Mouse (Mus musculus): ENCODE data around the gene Tmem151b. TPM values are rescaled to one million over a fixed set of nuclear protein-coding genes. Genes with fewer than 3 reads are reported as not detected.
A peak's percentile ranks its signal among the peaks of the same experiment; 100 is the strongest.

Tmem151b gene
- polyA plus RNA-seq, 1 experiment from 2014 or later: 1.6 TPM

GRCm38 (mm10) chr17:45573780-45574123, 24.3 kb upstream of the Tmem151b start:
- WGBS: 0% methylated on average over 18 of the region's 18 CpGs
- H3K27ac ChIP-seq (ENCODE audit: poor library complexity, severe bottlenecking): peak overlapping the region; percentile 98
- no peaks in the 10 kb centered on the region for H3K9me3 ChIP-seq (replicated peaks)
- ATAC-seq (ENCODE audit: insufficient number of reproducible peaks, low FRiP score): peak; percentile 79
- H3K27me3 ChIP-seq (replicated peaks): no peaks in the 10 kb centered on the region
- H3K4me3 ChIP-seq: peak overlapping the region; percentile 97
- peaks cover 52% of the 10 kb centered on the region for H3K4me1 ChIP-seq (replicated peaks)
- H3K9ac ChIP-seq: peak overlapping the region; percentile 100
- peaks cover 30% of the 10 kb centered on the region for H3K36me3 ChIP-seq
- H3K4me2 ChIP-seq: peak overlapping the region; percentile 75

GRCm38 (mm10) chr17:45573087-45573779, 23.8 kb upstream of the Tmem151b start, which contains the start of gene Hsp90ab1:
Gene Hsp90ab1, minus strand, starts transcription at chr17:45573271.
- WGBS: under 1% methylated on average over 41 of the region's 41 CpGs
- Histone ChIP-seq H3K9ac (peak within 1 kb of the TSS; percentile 100), H3K9me3 (replicated peaks) (no peaks in the 10 kb centered on the region), H3K27me3 (replicated peaks) (no peaks in the 10 kb centered on the region), H3K4me3 (peak within 1 kb of the TSS; percentile 97), H3K27ac (ENCODE audit: poor library complexity, severe bottlenecking) (peak within 1 kb of the TSS; percentile 98), H3K36me3 (peaks cover 36% of the 10 kb centered on the region), H3K4me1 (replicated peaks) (peaks cover 51% of the 10 kb centered on the region), H3K4me2 (peak within 1 kb of the TSS; percentile 75)
- peak; percentile 89 for ATAC-seq (ENCODE audit: insufficient number of reproducible peaks, low FRiP score)

- H3K27ac ChIP-seq (ENCODE audit: poor library complexity, severe bottlenecking): peak overlapping the region; percentile 98
- H3K4me2 ChIP-seq: peak overlapping the region; percentile 75
- no peaks in the 10 kb centered on the region for H3K27me3 ChIP-seq (replicated peaks)
- ATAC-seq (ENCODE audit: insufficient number of reproducible peaks, low FRiP score): peak; percentile 76
- peaks cover 44% of the 10 kb centered on the region for H3K36me3 ChIP-seq
- under 1% methylated on average over 57 of the region's 57 CpGs for whole genome bisulfite sequencing
- no peaks in the 10 kb centered on the region for H3K9me3 ChIP-seq (replicated peaks)
- H3K4me1 ChIP-seq (replicated peaks): peaks cover 54% of the 10 kb centered on the region
- H3K4me3 ChIP-seq: peak overlapping the region; percentile 97
- H3K9ac ChIP-seq: peak overlapping the region; percentile 100
These were observed 22.9 kb upstream of the Tmem151b start for GRCm38 (mm10) chr17:45572103-45573086.

- 87% methylated on average over 4 of the region's 4 CpGs for WGBS
- Histone ChIP-seq H3K4me1 (replicated peaks) (peaks cover 64% of the 10 kb centered on the region), H3K36me3 (peaks cover 64% of the 10 kb centered on the region), H3K9me3 (replicated peaks) (no peaks in the 10 kb centered on the region), H3K9ac (no peak overlapping the region), H3K4me2 (no peak overlapping the region), H3K27ac (ENCODE audit: poor library complexity, severe bottlenecking) (no peak overlapping the region), H3K27me3 (replicated peaks) (no peaks in the 10 kb centered on the region), H3K4me3 (no peak overlapping the region)
- no peak for ATAC-seq (ENCODE audit: insufficient number of reproducible peaks, low FRiP score)
These were observed 20.5 kb upstream of the Tmem151b start for GRCm38 (mm10) chr17:45569999-45570398.

- no peaks in the 10 kb centered on the region for H3K9me3 ChIP-seq (replicated peaks)
- 87% methylated on average over 12 of the region's 12 CpGs for whole genome bisulfite sequencing
- peak overlapping the region; percentile 29; the same call in 1 of the 2 replicates for H3K9ac ChIP-seq
- H3K27me3 ChIP-seq (replicated peaks): no peaks in the 10 kb centered on the region
- no peak for ATAC-seq (ENCODE audit: insufficient number of reproducible peaks, low FRiP score)
- no peak overlapping the region for H3K4me2 ChIP-seq
- H3K36me3 ChIP-seq: peaks cover 64% of the 10 kb centered on the region
- peaks cover 62% of the 10 kb centered on the region for H3K4me1 ChIP-seq (replicated peaks)
- H3K4me3 ChIP-seq: no peak overlapping the region
- peak overlapping the region; percentile 41; the same call in 1 of the 2 replicates for H3K27ac ChIP-seq (ENCODE audit: poor library complexity, severe bottlenecking)
These were observed 19.5 kb upstream of the Tmem151b start for GRCm38 (mm10) chr17:45568990-45569389.

GRCm38 (mm10) chr17:45567162-45567601, 17.7 kb upstream of the Tmem151b start:
- H3K9ac ChIP-seq: 0 out of 2 replicates have a peak overlapping the region, but pooled peaks have one; percentile 8
- WGBS: 27% methylated on average over 4 of the region's 4 CpGs
- no peak overlapping the region for H3K4me3 ChIP-seq
- H3K27ac ChIP-seq (ENCODE audit: poor library complexity, severe bottlenecking): peak overlapping the region; percentile 41; the same call in 1 of the 2 replicates
- ATAC-seq (ENCODE audit: insufficient number of reproducible peaks, low FRiP score): no peak
- peaks cover 62% of the 10 kb centered on the region for H3K4me1 ChIP-seq (replicated peaks)
- H3K36me3 ChIP-seq: peaks cover 64% of the 10 kb centered on the region
- no peaks in the 10 kb centered on the region for H3K9me3 ChIP-seq (replicated peaks)
- H3K4me2 ChIP-seq: no peak overlapping the region
- H3K27me3 ChIP-seq (replicated peaks): no peaks in the 10 kb centered on the region

- 0 out of 2 replicates have a peak overlapping the region, but pooled peaks have one; percentile 8 for H3K9ac ChIP-seq
- peaks cover 62% of the 10 kb centered on the region for H3K36me3 ChIP-seq
- H3K27ac ChIP-seq (ENCODE audit: poor library complexity, severe bottlenecking): peak overlapping the region; percentile 41; the same call in 1 of the 2 replicates
- no peak overlapping the region for H3K4me2 ChIP-seq
- H3K27me3 ChIP-seq (replicated peaks): no peaks in the 10 kb centered on the region
- ATAC-seq (ENCODE audit: insufficient number of reproducible peaks, low FRiP score): no peak
- WGBS: 68% methylated on average over 18 of the region's 18 CpGs
- peaks cover 60% of the 10 kb centered on the region for H3K4me1 ChIP-seq (replicated peaks)
- no peaks in the 10 kb centered on the region for H3K9me3 ChIP-seq (replicated peaks)
- no peak overlapping the region for H3K4me3 ChIP-seq
These were observed 17.1 kb upstream of the Tmem151b start for GRCm38 (mm10) chr17:45566360-45567161.

GRCm38 (mm10) chr17:45566031-45566359, 16.5 kb upstream of the Tmem151b start:
- 68% methylated on average over 1 of the region's 1 CpGs for WGBS
- H3K36me3 ChIP-seq: peaks cover 56% of the 10 kb centered on the region

GRCm38 (mm10) chr17:45565103-45565502, 15.6 kb upstream of the Tmem151b start:
- H3K27ac ChIP-seq (ENCODE audit: poor library complexity, severe bottlenecking): no peak overlapping the region

More at GRCm38 (mm10) chr17:45566031-45566359, 16.5 kb upstream of the Tmem151b start:
- ATAC-seq (ENCODE audit: insufficient number of reproducible peaks, low FRiP score): no peak
- no peaks in the 10 kb centered on the region for H3K9me3 ChIP-seq (replicated peaks)
- H3K27me3 ChIP-seq (replicated peaks): no peaks in the 10 kb centered on the region
- H3K9ac ChIP-seq: no peak overlapping the region
- no peak overlapping the region for H3K4me3 ChIP-seq
- peaks cover 55% of the 10 kb centered on the region for H3K4me1 ChIP-seq (replicated peaks)
- no peak overlapping the region for H3K4me2 ChIP-seq
- no peak overlapping the region for H3K27ac ChIP-seq (ENCODE audit: poor library complexity, severe bottlenecking)

GRCm38 (mm10) chr17:45564531-45565084, 15.1 kb upstream of the Tmem151b start:
- Histone ChIP-seq H3K9me3 (replicated peaks) (no peaks in the 10 kb centered on the region), H3K4me2 (peak overlapping the region; percentile 94), H3K27me3 (replicated peaks) (no peaks in the 10 kb centered on the region), H3K4me1 (replicated peaks) (peaks cover 41% of the 10 kb centered on the region), H3K36me3 (peaks cover 47% of the 10 kb centered on the region), H3K27ac (ENCODE audit: poor library complexity, severe bottlenecking) (peak overlapping the region; percentile 84), H3K9ac (peak overlapping the region; percentile 95), H3K4me3 (peak overlapping the region; percentile 88)
- ATAC-seq (ENCODE audit: insufficient number of reproducible peaks, low FRiP score): no peak; the same call in 1 of the 2 replicates
- WGBS: 12% methylated on average over 18 of the region's 18 CpGs

More at GRCm38 (mm10) chr17:45565103-45565502, 15.6 kb upstream of the Tmem151b start:
- ATAC-seq (ENCODE audit: insufficient number of reproducible peaks, low FRiP score): no peak
- 94% methylated on average over 11 of the region's 11 CpGs for WGBS
- Histone ChIP-seq H3K4me1 (replicated peaks) (peaks cover 46% of the 10 kb centered on the region), H3K27me3 (replicated peaks) (no peaks in the 10 kb centered on the region), H3K4me3 (peak overlapping the region; percentile 88), H3K9ac (peak overlapping the region; percentile 95), H3K9me3 (replicated peaks) (no peaks in the 10 kb centered on the region), H3K4me2 (peak overlapping the region; percentile 94), H3K36me3 (peaks cover 51% of the 10 kb centered on the region)

All from heart, embryonic 12.5 days (tissue).